Mouse (Mus musculus) left cerebral cortex, adult 11 months (tissue): ENCODE measurements at regions not wholly inside any gene's neighbourhood (a gene's known extent, or its start where the extent isn't known, plus 50 kb on each side); places are given as distances from the start of the nearest gene placed in this dataset.

Source experiments
- DNase-seq: peaks from one replicate; pipeline ENCODE4 v3.0.0; 2022; ENCODE audit warnings: low spot score

- no peak for DNase-seq
Measured at GRCm38 (mm10) chr12:107759291-107759690, 244.1 kb downstream of the Bcl11b start.

- DNase-seq, result no peak
Measured at GRCm38 (mm10) chr12:107759911-107760310, 243.5 kb downstream of the Bcl11b start.

GRCm38 (mm10) chr12:107762140-107762539, 241.3 kb downstream of the Bcl11b start:
- no peak for DNase-seq

- no peak for DNase-seq
Measured at GRCm38 (mm10) chr12:107769801-107770515, 233.4 kb downstream of the Bcl11b start.

- no peak for DNase-seq
Measured at GRCm38 (mm10) chr12:107770516-107770836, 232.9 kb downstream of the Bcl11b start.

GRCm38 (mm10) chr12:107771325-107771724, 232.1 kb downstream of the Bcl11b start:
- DNase-seq, result no peak

GRCm38 (mm10) chr12:107771809-107772208, 231.6 kb downstream of the Bcl11b start:
- DNase-seq, result no peak

- no peak for DNase-seq
Measured at GRCm38 (mm10) chr12:107778046-107778445, 225.4 kb downstream of the Bcl11b start.

- DNase-seq, result no peak
Measured at GRCm38 (mm10) chr12:107779306-107780057, 223.9 kb downstream of the Bcl11b start.

GRCm38 (mm10) chr12:107782147-107782546, 221.3 kb downstream of the Bcl11b start:
- no peak for DNase-seq

- DNase-seq, result no peak
Measured at GRCm38 (mm10) chr12:107783831-107784230, 219.6 kb downstream of the Bcl11b start.

- DNase-seq, result no peak
Measured at GRCm38 (mm10) chr12:107789818-107790217, 213.6 kb downstream of the Bcl11b start.

- no peak for DNase-seq
Measured at GRCm38 (mm10) chr12:107800296-107800695, 203.1 kb downstream of the Bcl11b start.

GRCm38 (mm10) chr12:107807634-107808033, 195.8 kb downstream of the Bcl11b start:
- no peak for DNase-seq

- DNase-seq, result no peak
Measured at GRCm38 (mm10) chr12:107808158-107808715, 195.2 kb downstream of the Bcl11b start.

- DNase-seq, result no peak
Measured at GRCm38 (mm10) chr12:107811231-107811630, 192.2 kb downstream of the Bcl11b start.

- DNase-seq, result no peak
Measured at GRCm38 (mm10) chr12:107812549-107813335, 190.7 kb downstream of the Bcl11b start.

GRCm38 (mm10) chr12:107814926-107815325, 188.5 kb downstream of the Bcl11b start:
- no peak for DNase-seq

- DNase-seq, result no peak
Measured at GRCm38 (mm10) chr12:107823768-107824394, 179.5 kb downstream of the Bcl11b start.

- DNase-seq, result peak; percentile 25
Measured at GRCm38 (mm10) chr12:107825921-107826320, 177.5 kb downstream of the Bcl11b start.

- no peak for DNase-seq
Measured at GRCm38 (mm10) chr12:107831400-107832128, 171.8 kb downstream of the Bcl11b start.
